Mouse (Mus musculus): ENCODE measurements around the gene Dffb. TPM values are rescaled to one million over a fixed set of nuclear protein-coding genes. Genes with fewer than 3 reads are reported as not detected.
A peak's percentile ranks its signal among the peaks of the same experiment; 100 is the strongest.
"Not testable (repeated sequence)": the region's sequence is repeated elsewhere in the genome, so short reads cannot be mapped to it uniquely, and the experiment has no call there.

The Dffb gene
- total RNA-seq, 1 experiment from 2014 or later = 4.3 TPM

DNA sequence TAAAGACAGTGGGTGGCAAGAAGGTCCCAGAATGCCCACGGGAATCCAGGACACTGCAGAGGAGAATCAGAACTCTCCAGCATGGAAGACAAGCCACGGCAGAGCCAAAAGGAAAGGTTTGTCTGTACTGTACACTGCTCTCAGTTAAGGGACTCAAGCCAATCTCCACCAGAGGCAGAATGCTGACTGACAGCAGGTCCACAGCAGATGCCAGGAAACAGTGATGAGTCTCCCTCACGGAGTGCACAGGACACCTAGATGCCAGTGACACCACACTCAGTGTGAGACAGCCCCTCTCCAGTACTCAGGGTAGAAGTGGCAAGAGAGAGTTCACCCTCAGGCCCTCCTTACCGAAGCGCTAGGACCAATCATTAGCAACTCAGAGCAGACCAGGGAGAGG, 8.3 kb downstream of the Dffb start:
- no peak for DNase-seq

DNA sequence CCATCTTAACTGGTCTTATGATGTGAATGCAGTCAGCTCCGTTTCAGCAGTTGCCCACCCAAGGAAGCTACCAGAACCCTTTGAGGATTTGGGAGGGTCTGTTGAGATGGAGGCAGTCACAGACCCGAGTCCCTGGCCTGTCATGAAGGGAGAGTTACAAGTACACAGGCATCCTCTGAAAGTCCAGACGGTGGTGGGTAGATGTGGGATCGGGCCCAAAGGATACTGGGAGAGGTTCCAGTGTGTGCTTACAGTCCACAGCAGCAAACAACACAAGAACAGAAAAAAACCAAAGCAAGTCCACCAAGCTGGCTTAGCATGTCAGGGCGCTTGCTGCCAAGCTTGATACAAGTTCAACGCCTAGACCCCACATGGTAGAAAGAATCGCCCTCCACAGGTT, 12.3 kb downstream of the Dffb start:
- no peak for DNase-seq

- DNase-seq = no peak
These were observed 17.3 kb downstream of the Dffb start for GRCm38 (mm10) chr4:153957444-153958250.

GRCm38 (mm10) chr4:153956569-153957405, 18.1 kb downstream of the Dffb start, which contains the start of gene A430005L14Rik:
A430005L14Rik (plus strand) TSS chr4:153957237.
- peak; percentile 96 for DNase-seq

DNA sequence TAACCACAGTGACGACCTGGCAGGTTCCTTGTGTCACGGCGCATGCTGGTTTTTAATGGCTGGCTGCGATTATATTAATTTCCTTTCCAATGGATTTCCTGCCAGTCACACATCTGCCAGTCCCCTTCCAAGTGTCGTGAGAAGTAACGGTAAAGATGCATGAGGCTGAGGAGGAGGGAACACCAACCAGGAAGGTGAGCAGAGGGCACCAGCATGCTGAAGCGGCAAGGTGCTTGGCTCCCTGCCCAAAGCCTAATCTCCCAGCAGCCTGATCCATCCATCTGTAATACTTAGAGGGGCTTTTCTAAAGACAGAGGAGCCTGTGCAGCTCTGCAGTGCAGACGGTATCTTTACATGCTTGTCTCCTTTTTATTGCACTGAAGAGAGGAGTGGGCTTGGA, 19.3 kb downstream of the Dffb start:
- no peak for DNase-seq

GRCm38 (mm10) chr4:153951692-153952091, 23.2 kb downstream of the Dffb start:
- no peak for DNase-seq

DNA sequence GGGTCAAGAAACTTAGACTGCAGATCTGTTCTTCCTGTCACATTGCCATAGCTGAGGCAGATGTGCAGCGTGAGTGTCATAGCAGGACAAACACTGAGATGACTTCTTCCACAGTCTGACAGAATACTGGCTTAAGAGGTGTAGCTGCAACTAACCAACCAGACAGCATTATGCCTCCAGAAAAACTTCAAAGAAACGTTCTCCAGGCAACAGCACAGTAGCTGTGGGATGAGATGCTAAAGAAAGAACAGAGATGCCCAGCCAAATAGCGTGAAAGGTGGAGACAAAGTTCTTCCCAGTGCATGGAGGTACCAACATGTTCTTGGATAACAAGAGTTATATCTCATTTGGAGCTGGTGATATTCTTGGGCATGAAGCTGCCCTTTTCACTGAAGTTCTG, 23.8 kb downstream of the Dffb start:
- no peak for DNase-seq

DNA sequence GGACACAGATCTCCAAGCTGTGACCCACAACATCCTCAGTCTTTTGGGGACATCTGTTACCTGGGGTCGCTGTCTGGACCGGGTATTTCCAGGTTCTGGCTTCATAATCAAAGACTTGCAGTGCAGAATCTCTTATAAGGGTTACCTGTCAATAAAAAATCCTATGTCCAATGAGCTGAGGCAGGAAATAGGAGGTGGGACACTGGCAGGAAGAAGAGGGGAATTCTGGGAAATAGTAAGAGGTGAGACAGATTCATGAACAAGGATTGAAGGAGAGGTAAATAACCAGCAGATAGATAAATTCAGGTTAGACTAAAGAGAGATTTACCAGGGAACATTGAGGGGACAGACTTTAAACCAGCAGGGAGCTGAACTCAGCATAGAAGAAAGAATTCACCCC, 24.6 kb downstream of the Dffb start:
- no peak for DNase-seq

DNA sequence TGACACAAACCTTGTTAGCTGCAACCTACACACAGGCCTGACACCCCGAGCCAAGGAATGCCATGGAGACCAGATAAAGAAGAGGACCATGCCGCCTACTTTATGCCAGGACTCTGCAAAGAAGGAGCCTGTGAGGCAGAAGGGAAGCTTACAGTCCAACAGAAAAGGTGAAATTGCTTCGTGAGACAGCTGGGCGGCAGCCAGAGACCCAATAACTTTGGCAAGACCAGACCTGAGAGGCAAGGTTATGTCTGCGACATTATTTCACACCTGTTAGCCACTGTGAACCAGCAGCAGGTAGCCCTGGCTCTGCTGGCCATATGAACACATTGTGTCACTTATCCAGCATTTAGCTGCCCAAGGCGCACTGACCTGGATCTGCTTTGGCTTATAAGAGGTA, 29.2 kb downstream of the Dffb start:
- DNase-seq = no peak

GRCm38 (mm10) chr4:153944261-153944660, 30.7 kb downstream of the Dffb start:
- DNase-seq = no peak

DNA sequence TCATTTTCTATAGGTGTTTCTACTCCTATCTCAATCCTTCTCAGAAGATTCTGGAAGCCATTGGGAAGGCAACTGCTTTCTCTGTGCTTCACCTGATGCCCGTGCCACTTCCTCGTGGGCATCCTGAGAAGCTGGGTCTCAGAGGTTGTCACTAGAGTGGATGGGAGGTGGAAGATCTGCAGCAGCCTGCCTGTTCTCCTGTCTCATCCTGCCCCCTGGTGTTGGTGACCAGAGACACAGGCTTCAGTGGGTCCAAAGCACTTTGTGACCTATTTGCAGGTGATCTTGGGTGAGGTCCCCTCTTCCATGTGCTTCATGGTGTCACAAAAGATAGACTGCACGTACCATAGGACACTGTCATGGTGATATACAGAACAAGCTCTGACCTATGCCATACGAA, 31.7 kb downstream of the Dffb start:
- DNase-seq = peak; percentile 49

DNA sequence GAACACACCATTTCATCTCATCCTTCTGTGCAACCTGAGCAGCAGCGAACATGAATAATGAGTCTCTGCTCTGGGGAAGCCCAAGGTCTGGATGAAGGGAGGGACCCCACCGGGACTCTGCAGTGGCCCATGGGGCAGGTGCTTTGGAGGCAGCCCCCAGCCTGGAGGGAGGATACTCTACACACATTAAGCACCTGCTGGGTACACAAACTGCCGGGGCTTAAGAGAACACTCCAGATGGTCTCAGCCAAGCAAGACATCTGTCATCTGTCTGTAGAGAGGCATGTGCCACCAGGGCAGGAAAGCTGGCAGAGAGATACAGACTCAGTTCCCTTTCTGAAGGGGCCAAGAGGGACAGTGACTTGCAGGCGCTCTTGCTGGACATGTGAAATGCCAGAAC, 45.0 kb downstream of the Dffb start:
- DNase-seq = no peak

DNA sequence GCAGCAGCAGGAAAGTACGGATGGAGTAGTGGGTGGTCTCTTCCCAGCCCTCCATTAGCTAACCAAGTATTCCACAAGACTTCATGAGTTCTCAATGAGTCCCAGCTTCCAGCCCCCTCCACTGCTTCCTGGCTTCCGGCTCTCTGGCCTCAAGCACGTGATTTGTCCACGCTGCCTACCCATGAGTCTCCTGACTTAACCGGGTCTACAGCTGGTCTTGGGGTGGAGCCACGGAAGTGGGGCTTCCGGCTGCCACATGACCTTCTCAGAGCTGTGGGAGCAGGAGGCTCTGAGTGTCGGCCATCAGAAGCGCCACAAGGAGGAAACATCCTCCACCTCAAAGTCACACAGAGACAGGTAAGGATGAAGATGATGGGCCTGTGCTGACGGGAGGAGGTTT, 45.5 kb downstream of the Dffb start:
- DNase-seq = no peak

- DNase-seq = no peak
These were observed 46.1 kb downstream of the Dffb start for GRCm38 (mm10) chr4:153928772-153929299.

DNA sequence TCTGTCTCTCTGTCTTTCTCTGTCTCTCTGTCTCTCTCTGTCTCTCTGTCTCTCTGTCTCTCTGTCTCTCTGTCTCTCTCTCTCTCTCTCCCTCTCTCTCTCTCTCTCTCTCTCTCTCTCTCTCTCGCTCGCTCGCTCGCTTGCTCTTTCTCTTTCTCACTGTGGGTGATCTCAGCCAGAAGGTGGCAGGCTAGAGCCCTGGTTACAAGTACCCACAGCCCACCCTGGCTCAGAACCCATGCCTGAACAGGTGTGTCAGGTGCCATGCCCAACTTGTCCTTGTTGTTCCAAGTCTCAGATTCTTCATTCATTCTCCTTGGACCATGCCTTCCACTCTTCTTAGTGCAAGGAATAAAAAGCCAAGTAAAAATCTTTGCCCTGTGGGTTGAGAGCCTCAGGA, 52.8 kb downstream of the Dffb start:
- not testable (repeated sequence) for DNase-seq

GRCm38 (mm10) chr4:153920517-153921233, 54.3 kb downstream of the Dffb start:
- DNase-seq = no peak

DNA sequence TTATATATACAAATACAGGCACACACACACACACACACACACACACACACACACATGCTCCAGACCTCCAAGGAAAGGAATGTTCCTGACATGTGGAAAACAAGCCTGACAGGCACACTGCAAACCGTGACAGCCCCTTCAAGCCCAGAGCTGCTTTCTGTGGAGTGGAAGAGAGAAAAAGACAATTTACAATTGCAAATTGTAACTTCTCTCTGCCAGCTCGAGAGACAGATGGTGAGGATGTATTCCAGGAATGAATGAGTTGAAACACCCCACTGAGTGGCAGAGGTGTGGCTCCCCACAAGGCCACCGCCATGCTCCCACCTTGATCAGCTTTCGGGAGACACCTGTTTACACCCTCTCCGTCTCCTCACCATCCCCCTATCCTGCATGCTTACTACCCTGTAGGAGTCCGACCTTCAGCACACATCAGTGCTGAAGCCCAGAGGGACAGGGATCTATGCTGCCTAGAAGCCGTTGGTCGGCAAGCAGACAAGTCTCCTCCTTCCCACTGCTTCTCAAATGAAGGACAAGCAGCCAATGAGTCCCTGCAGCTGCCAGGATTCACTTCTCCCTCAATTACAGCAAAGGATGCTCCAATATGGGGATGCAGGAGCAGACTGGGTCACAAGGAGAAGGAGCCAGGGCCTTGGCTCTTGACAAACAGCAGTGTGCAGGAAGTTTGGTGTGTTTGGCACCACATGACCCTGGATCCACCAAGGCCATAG, 57.0 kb downstream of the Dffb start:
- no peak for DNase-seq
